Mouse (Mus musculus): ENCODE data around the gene Ccdc39. TPM values are rescaled to one million over a fixed set of nuclear protein-coding genes. Genes with fewer than 3 reads are reported as not detected.

Ccdc39 gene
- total RNA-seq (2015; ENCODE audit: low replicate concordance) (not detected in 2 replicates), total RNA-seq (2017; ENCODE audit: low replicate concordance) (0.26 TPM in 1 of 2 replicates, not detected in the other)

DNA sequence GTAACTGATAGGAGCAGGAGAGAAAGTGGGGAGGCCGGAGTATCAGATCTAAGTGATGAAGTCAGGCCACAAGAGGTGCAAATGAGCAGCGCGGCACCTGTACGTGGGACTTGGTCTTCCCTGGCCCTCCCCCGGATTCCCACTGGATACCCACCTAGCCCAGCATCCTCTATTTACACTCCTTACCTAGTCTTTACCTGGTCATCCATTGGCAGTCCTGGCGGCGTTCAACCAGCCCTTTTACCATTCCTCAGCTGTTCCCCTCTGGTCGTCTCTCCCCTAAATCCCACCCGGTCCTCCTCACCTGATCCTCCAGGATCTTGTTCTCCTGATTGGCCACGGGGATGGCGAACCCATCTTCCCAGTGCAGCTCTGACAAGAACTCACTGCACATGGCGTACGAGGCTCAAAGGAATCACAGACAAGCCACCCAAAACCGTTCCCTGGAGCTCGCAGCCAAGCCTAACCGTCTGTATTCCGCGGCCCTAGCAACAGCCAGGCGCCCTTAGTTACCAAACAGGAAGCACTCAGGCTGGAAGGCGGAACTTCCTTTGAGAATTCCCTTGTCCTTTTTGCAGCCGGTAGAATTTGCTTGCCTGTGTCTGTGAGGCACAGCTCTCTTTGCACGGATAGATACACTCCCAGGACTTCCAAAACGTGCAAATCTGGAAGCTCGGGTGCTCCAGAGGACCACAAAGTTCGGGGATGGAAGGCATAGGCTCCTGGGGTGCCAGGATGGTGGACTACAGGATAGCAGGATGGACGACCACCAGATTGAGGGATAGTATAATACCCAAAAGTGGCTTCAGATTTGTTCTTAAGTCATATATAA is at the start of gene Ccdc39:
Ccdc39 (minus strand) TSS at position 510 of the 832 bp plus-strand sequence.
- no peak for ATAC-seq (replicated peaks; ENCODE audit: low FRiP score, poor library complexity, severe bottlenecking)

GRCm38 (mm10) chr3:33893433-33893832 is 49.3 kb upstream of the Ccdc39 start:
- no peak for ATAC-seq (replicated peaks; ENCODE audit: low FRiP score, poor library complexity, severe bottlenecking)

DNA sequence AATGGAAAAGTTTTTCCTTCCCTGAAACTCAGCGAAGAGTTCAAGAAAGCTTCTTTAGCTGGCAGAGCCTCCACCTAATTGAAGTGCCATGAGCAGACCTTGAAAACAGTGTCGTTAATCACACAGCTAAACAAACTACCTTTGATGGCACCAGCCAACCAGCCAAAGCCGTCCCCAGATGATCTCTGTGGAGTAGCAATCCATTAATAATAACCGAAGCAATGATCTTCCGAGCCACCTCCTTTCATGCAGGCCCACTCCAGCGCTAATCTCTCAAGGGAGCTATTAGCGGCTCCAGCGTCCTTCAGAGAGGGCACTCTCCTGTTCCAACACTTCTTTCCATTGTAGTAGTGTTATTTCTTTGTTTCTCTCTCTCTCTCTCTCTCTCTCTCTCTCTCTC is 43.3 kb upstream of the Ccdc39 start:
- no peak for ATAC-seq (replicated peaks; ENCODE audit: low FRiP score, poor library complexity, severe bottlenecking)

- ATAC-seq (replicated peaks; ENCODE audit: low FRiP score, poor library complexity, severe bottlenecking): no peak
Observed at GRCm38 (mm10) chr3:33883105-33883504, 39.0 kb upstream of the Ccdc39 start.

- no peak for ATAC-seq (replicated peaks; ENCODE audit: low FRiP score, poor library complexity, severe bottlenecking)
Observed at GRCm38 (mm10) chr3:33882695-33883094, 38.6 kb upstream of the Ccdc39 start.

DNA sequence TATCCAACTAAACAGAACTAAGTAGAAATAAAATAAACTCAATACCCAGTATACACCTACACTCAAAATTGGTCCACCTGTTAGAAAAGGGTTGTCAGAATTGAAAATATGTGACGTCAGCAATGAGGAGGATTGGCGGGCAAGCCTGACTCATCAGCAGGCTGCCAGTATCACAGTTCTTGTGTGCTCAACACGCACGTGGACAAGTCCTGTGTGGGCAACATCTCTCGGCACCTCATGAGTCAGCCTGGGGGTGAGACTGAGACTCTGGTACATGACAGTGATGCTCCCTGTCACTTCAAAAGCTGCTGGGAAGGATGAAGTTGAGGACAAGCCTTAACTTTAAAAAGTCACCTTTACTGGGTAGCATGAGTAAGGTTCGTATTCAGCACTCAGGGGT is 34.6 kb upstream of the Ccdc39 start:
- no peak for ATAC-seq (replicated peaks; ENCODE audit: low FRiP score, poor library complexity, severe bottlenecking)

GRCm38 (mm10) chr3:33874456-33875286 is 30.6 kb upstream of the Ccdc39 start:
- no peak for ATAC-seq (replicated peaks; ENCODE audit: low FRiP score, poor library complexity, severe bottlenecking)

- ATAC-seq (replicated peaks; ENCODE audit: low FRiP score, poor library complexity, severe bottlenecking): no peak
Observed at GRCm38 (mm10) chr3:33873837-33874236, 29.7 kb upstream of the Ccdc39 start.

GRCm38 (mm10) chr3:33873366-33873765 is 29.3 kb upstream of the Ccdc39 start:
- ATAC-seq (replicated peaks; ENCODE audit: low FRiP score, poor library complexity, severe bottlenecking): no peak

GRCm38 (mm10) chr3:33864000-33864540 is 20.0 kb upstream of the Ccdc39 start:
- ATAC-seq (replicated peaks; ENCODE audit: low FRiP score, poor library complexity, severe bottlenecking): no peak

GRCm38 (mm10) chr3:33858939-33859338 is 14.8 kb upstream of the Ccdc39 start:
- ATAC-seq (replicated peaks; ENCODE audit: low FRiP score, poor library complexity, severe bottlenecking): no peak

DNA sequence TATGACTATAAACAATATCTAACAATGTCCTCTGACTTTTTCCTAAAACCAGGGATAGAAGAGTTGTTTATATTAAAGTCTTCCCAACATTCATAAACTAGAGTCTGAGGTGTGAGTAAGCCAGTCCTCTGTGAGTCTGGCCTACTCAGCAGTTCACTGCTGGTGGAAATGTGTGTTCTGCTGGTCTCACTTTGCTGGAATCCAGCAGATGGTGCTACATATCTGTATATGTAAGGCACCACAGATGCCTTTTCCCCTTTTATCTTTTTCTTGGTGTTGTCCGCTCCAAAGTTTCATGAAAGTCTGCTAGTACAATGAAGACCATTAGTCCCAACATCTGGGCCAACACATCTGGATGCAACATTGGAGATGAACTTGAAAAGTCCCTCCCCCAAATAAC is 9.0 kb upstream of the Ccdc39 start:
- no peak for ATAC-seq (replicated peaks; ENCODE audit: low FRiP score, poor library complexity, severe bottlenecking)

GRCm38 (mm10) chr3:33850856-33851255 is 6.7 kb upstream of the Ccdc39 start:
- ATAC-seq (replicated peaks; ENCODE audit: low FRiP score, poor library complexity, severe bottlenecking): no peak

GRCm38 (mm10) chr3:33846639-33847038 is 2.5 kb upstream of the Ccdc39 start:
- ATAC-seq (replicated peaks; ENCODE audit: low FRiP score, poor library complexity, severe bottlenecking): no peak

- ATAC-seq (replicated peaks; ENCODE audit: low FRiP score, poor library complexity, severe bottlenecking): no peak
Observed at GRCm38 (mm10) chr3:33838877-33839276, 5.2 kb downstream of the Ccdc39 start.

GRCm38 (mm10) chr3:33836576-33836975 is 7.5 kb downstream of the Ccdc39 start:
- no peak for ATAC-seq (replicated peaks; ENCODE audit: low FRiP score, poor library complexity, severe bottlenecking)

- no peak for ATAC-seq (replicated peaks; ENCODE audit: low FRiP score, poor library complexity, severe bottlenecking)
Observed at GRCm38 (mm10) chr3:33832351-33832750, 11.8 kb downstream of the Ccdc39 start.

- ATAC-seq (replicated peaks; ENCODE audit: low FRiP score, poor library complexity, severe bottlenecking): peak; percentile 75
Observed at GRCm38 (mm10) chr3:33824135-33824946, 19.8 kb downstream of the Ccdc39 start.

DNA sequence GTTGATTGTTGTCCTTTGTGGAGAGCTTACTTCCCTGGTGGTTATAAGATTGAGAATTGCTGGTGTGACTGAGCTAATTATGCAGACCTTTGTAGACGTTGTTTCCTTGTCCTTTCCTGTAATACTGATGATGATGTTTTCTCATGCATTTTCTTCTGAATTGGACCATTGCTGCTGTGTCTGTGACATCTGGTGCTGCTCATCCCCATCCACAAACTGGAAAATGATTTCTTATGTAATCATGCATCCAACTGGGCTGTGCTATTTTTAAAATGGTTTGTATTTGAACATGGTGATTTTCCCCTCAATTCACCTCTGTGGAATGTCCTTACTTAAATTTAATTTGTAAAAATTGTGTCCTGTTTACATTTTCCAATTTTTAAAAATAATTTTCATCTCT is 37.0 kb downstream of the Ccdc39 start:
- no peak for ATAC-seq (replicated peaks; ENCODE audit: low FRiP score, poor library complexity, severe bottlenecking)

GRCm38 (mm10) chr3:33800513-33800820 is 43.6 kb downstream of the Ccdc39 start:
- ATAC-seq (replicated peaks; ENCODE audit: low FRiP score, poor library complexity, severe bottlenecking): no peak

All from erythroid progenitor cell, adult 5-6 weeks (primary cell).